Mouse (Mus musculus) heart, postnatal 0 days (tissue): ENCODE measurements around the gene Ap3m1. TPM values are rescaled to one million over a fixed set of nuclear protein-coding genes. Genes with fewer than 3 reads are reported as not detected.

Experiments used
- ATAC-seq: fragments of 200-750 bp; cut with Nextera tagmentation; 2 replicates; pipeline ENCODE4 v1.8.0; 2017; ENCODE audit warnings: low read depth, moderate number of reproducible peaks, moderate library complexity; ENCODE audit not compliant: insufficient read depth
- DNase-seq: peaks from one replicate; pipeline ENCODE4 v3.0.0-alpha.2; 2016; ENCODE audit warnings: low spot score
- H3K27ac ChIP-seq: fragments of 300-500 bp; sonication (generic); 2 replicates; pipeline ENCODE4 v1.5.1; 2014; ENCODE audit warnings: low read depth, mild to moderate bottlenecking
- H3K27me3 ChIP-seq: fragments of 300-500 bp; sonication (generic); 2 replicates; pipeline ENCODE4 v1.6.1; 2014; ENCODE audit warnings: low read length, mixed read lengths; ENCODE audit not compliant: control insufficient read depth, insufficient read depth
- H3K36me3 ChIP-seq: fragments of 300-500 bp; sonication (generic); replicated peaks from 2 replicates; pipeline ENCODE4 v1.6.1; 2014; ENCODE audit warnings: low read length, mixed read lengths; ENCODE audit not compliant: control insufficient read depth, insufficient read depth
- H3K4me1 ChIP-seq: fragments of 300-500 bp; sonication (generic); 2 replicates; pipeline ENCODE4 v1.6.1; 2014; ENCODE audit warnings: antibody characterized with exemption; ENCODE audit not compliant: control insufficient read depth, insufficient read depth
- H3K4me2 ChIP-seq: fragments of 300-500 bp; sonication (generic); 2 replicates; pipeline ENCODE4 v1.6.1; 2014; ENCODE audit warnings: low read depth, mild to moderate bottlenecking, low read length, moderate library complexity
- H3K4me3 ChIP-seq: fragments of 300-500 bp; sonication (generic); 2 replicates; pipeline ENCODE4 v1.5.1; 2014; ENCODE audit warnings: low read depth, low read length
- H3K9ac ChIP-seq: fragments of 300-500 bp; sonication (generic); replicated peaks from 2 replicates; pipeline ENCODE4 v1.6.1; 2014; ENCODE audit warnings: low read depth, low read length, mixed read lengths
- H3K9me3 ChIP-seq: fragments of 300-500 bp; sonication (generic); replicated peaks from 2 replicates; pipeline ENCODE4 v1.6.1; 2016; ENCODE audit warnings: low read length; ENCODE audit not compliant: control insufficient read depth
- CTCF ChIP-seq: IDR thresholded peaks from 2 replicates; pipeline ENCODE4 v1.5.1; 2016; ENCODE audit warnings: antibody characterized with exemption, control low read depth, low read depth
- EP300 ChIP-seq: IDR thresholded peaks from 2 replicates; pipeline ENCODE4 v1.6.1; 2016; ENCODE audit warnings: antibody characterized with exemption, low read depth
- WGBS: fragments of 180-500 bp; shearing (Covaris S2); extraction: QIAGEN DNeasy Blood & Tissue Kit; methylation state at CpG from one replicate; pipeline ENCODE4 v1.1.7; 2014; 5-methylcytosine and 5-hydroxymethylcytosine counted together
- polyA plus RNA-seq: library from polyadenylated mRNA; unstranded; fragments of >200 nt; fragmentation: Nextera tagmentation; extraction: Ambion mirVana; gene quantifications from 2 replicates; pipeline ENCODE4 v1.2.1, GENCODE M21; 2015
- total RNA-seq: library from RNA; depleted of rRNA; stranded (reverse); fragments of >200 nt; gene quantifications from 2 replicates; pipeline ENCODE4 v1.2.3, GENCODE M21; 2014; ENCODE audit warnings: low replicate concordance

Gene Ap3m1
- total and polyA plus RNA-seq, 2 experiments from 2014 or later, result 43.6 to 63.7 TPM

DNA sequence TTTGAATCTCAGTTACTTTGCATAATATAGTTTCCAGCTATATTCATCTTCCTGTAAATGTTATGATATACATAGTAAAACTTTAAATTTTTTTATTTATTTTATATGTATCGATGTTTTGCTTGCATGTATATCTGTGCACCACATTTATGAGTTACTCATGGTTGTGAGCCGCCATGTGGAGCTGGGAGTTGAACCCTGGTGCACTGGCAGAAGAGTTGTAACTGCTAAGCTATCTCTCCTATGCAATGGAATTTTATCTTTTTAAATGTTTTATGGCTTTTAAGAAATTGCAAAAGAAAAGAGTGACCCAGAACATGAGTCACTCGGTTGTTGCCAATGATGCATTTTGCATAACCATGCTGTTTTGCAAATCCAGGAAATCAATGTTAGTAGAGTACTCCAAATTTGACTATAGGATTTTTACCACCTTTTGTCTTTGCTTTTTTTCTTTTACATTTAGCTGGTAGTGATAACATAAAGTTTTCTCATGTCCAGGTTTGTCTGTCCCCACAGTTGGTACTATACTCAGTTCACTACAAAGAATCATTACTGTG lies 38.7 kb upstream of the Ap3m1 start:
- H3K4me3 ChIP-seq, result no peak overlapping the region
- no peak for TF ChIP-seq CTCF
- H3K36me3 ChIP-seq, result peaks cover 11% of the 10 kb centered on the region; the same call in 1 of the 2 replicates
- H3K9me3 ChIP-seq, result no peaks in the 10 kb centered on the region
- H3K4me2 ChIP-seq, result no peak overlapping the region
- ATAC-seq (no peak), DNase-seq (no peak)
- no peaks in the 10 kb centered on the region for H3K27me3 ChIP-seq
- WGBS, result 95% methylated on average over 3 of the region's 3 CpGs
- H3K4me1 ChIP-seq, result peaks cover 33% of the 10 kb centered on the region
- H3K9ac ChIP-seq, result no peak overlapping the region
- no peak overlapping the region for H3K27ac ChIP-seq

DNA sequence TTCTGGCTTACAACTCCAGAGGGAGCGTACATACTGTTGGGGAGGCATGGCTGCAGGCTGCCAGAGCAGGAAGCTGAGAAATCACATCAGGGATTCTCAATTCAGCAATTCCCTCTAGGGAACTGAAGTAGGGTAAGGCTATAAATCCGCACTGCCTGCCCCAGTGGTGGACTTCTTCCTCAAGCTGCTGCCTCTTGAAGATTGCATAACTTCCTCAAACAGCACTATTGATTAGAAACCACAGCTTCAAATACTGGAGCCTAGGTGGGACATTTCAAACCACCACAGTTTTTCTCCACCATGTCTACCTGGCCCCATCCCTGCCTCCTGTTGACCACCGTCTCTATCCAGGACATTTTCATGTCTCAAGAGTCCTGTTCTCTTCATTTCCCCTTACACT lies 38.1 kb upstream of the Ap3m1 start:
- no peak overlapping the region for H3K4me2 ChIP-seq
- peaks cover 11% of the 10 kb centered on the region; the same call in 1 of the 2 replicates for H3K36me3 ChIP-seq
- H3K9me3 ChIP-seq, result no peaks in the 10 kb centered on the region
- no peak overlapping the region for H3K4me3 ChIP-seq
- H3K4me1 ChIP-seq, result peaks cover 39% of the 10 kb centered on the region
- no peaks in the 10 kb centered on the region for H3K27me3 ChIP-seq
- no peak overlapping the region for H3K27ac ChIP-seq
- no peak for DNase-seq
- H3K9ac ChIP-seq, result no peak overlapping the region
- WGBS, result 70% methylated on average over 3 of the region's 3 CpGs
- no peak for ATAC-seq
- no peak for TF ChIP-seq CTCF
- no peak for TF ChIP-seq EP300

DNA sequence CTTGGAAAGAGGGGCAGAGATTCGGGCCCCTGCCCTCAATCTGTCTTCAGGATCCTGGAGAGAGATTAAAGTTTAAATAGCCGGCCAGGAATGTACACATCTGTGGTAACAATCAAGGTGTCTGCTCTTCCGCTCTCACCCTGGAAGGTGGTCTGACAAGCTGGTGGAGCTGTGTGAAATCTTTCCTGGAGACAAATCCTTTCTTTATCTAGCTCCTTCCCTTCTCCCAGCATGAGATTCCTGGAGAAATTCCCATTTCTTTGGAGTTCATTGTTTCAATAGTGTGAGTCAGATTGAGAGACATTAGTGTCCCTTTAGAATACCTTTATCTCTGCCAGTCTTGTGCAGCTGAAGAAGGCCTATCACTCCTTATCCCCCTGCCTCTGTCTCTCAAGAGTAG lies 36.4 kb upstream of the Ap3m1 start:
- TF ChIP-seq EP300 (no peak), CTCF (no peak)
- Histone ChIP-seq H3K27me3 (no peaks in the 10 kb centered on the region), H3K9ac (no peak overlapping the region), H3K27ac (no peak overlapping the region), H3K4me2 (no peak overlapping the region), H3K9me3 (no peaks in the 10 kb centered on the region), H3K4me1 (peaks cover 35% of the 10 kb centered on the region), H3K36me3 (peaks cover 11% of the 10 kb centered on the region; the same call in 1 of the 2 replicates), H3K4me3 (no peak overlapping the region)
- DNase-seq (no peak), ATAC-seq (no peak)
- 49% methylated on average over 3 of the region's 3 CpGs for WGBS

- 39% methylated on average over 4 of the region's 4 CpGs for whole genome bisulfite sequencing
- peaks cover 46% of the 10 kb centered on the region for H3K4me1 ChIP-seq
Observed at GRCm38 (mm10) chr14:21087390-21088060, 35.2 kb upstream of the Ap3m1 start.

DNA sequence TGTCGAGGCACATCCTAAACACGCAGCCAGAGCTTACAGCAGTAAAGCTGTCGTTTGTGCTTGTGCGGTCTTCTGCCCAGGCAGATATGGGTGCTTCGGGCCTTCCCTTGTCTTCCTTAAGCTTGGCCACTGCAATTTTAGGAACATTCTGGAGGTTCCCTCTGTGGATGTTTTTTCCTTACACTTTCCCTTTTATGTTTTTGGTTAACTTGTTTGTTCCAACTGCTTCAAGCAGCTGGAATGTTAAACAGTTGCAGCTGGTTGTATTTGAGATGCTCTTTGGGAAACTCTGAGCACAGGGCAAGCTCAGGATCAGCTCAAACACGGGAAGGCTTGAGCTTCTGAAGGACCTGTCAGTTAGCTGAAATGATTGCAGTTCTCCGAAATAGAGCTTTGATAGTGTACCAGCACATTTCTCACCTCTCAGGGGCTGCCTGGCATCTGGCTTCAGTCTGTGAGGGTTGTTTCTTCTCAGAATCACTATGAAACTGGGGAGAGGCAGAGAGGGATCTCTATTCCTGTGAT lies 34.6 kb upstream of the Ap3m1 start:
- DNase-seq (peak; percentile 44), ATAC-seq (peak; percentile 69)
- Histone ChIP-seq H3K9ac (no peak overlapping the region), H3K4me1 (peaks cover 51% of the 10 kb centered on the region), H3K27me3 (no peaks in the 10 kb centered on the region), H3K4me2 (peak overlapping the region; percentile 10), H3K36me3 (no peaks in the 10 kb centered on the region), H3K9me3 (no peaks in the 10 kb centered on the region), H3K27ac (peak overlapping the region; percentile 72), H3K4me3 (no peak overlapping the region)
- TF ChIP-seq EP300 (no peak), CTCF (no peak)
- WGBS, result 17% methylated on average over 7 of the region's 7 CpGs

More at GRCm38 (mm10) chr14:21087390-21088060, 35.2 kb upstream of the Ap3m1 start:
- Histone ChIP-seq H3K36me3 (0 out of 2 replicates have a peak, but pooled peaks cover 3% of the 10 kb centered on the region), H3K4me3 (no peak overlapping the region), H3K27ac (peak overlapping the region; percentile 72), H3K9ac (no peak overlapping the region), H3K4me2 (peak overlapping the region; percentile 10), H3K9me3 (no peaks in the 10 kb centered on the region), H3K27me3 (no peaks in the 10 kb centered on the region)
- DNase-seq (no peak), ATAC-seq (no peak; the same call in none of the 2 replicates)
- TF ChIP-seq CTCF, result no peak
- no peak for TF ChIP-seq EP300
